Mouse (Mus musculus) urinary bladder, postnatal 4 days (tissue): ENCODE data around the gene Abcb4.
"Not testable (repeated sequence)": the region's sequence is repeated elsewhere in the genome, so short reads cannot be mapped to it uniquely, and the experiment has no call there.

Experiments
- DNase-seq, 2 experiments: peaks; one replicate each; pipeline ENCODE4 v3.0.0; 2021 to 2022; ENCODE audit warnings: low spot score in 2 of 2

Gene Abcb4

DNA sequence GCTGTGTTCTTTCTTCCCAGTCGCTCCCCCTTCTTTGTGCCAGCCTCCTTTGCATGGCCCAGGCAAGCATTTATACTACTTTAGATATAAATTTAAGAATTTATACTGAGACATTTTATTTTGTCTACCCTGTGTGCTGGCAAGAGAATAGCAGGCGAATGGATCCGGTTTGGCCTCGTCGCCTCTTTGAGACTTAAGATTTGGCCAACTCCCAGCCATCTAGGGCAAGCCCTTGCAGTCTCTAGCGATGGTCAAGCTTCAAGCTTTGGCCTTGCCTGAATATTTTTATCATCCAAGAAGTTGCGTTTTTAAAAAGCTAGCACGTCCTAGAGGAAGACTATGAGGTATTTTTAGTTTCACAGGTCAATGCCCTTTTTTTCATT, 104.0 kb downstream of the Abcb4 start:
- no peak for DNase-seq

GRCm38 (mm10) chr5:8999108-8999507, 105.6 kb downstream of the Abcb4 start:
- no peak for DNase-seq

- not testable (repeated sequence) for DNase-seq
Measured at GRCm38 (mm10) chr5:9000006-9000405, 106.5 kb downstream of the Abcb4 start.

DNA sequence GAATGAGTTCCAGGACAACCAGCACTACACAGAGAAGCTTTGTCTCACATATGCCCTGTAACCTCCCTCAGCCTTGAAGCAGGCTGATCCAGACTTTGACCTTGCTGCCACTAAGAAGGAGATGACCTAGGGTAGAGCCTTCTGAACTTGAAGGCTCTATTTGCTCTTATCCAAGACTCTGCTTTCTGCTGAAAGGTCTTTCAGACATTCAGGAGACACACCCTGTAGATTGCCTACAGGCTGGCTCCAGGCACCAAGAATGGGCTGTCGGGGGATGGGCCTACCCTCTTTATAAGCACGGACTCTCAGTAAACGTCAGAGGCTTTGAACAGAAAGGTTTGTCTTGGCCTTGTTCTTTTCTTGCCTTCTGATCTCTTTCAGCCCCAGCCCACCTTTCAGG, 113.1 kb downstream of the Abcb4 start:
- DNase-seq, result not testable (repeated sequence)
